Mouse (Mus musculus) G1E (cell line): ENCODE results near the gene Rptor.

ENCODE experiments used
- CTCF ChIP-seq: IDR thresholded peaks from 2 replicates; pipeline ENCODE4 v1.5.1; 2012; ENCODE audit warnings: low read depth, low read length, inconsistent platforms, mixed read lengths
- GATA1 ChIP-seq: IDR thresholded peaks from 2 replicates; pipeline ENCODE4 v1.6.1; 2012; ENCODE audit warnings: borderline replicate concordance, low read length, inconsistent platforms, mixed read lengths
- GATA2 ChIP-seq: IDR thresholded peaks from 2 replicates; pipeline ENCODE4 v1.6.1; 2012; ENCODE audit warnings: low read depth, low read length, inconsistent platforms, borderline replicate concordance
- POLR2AphosphoS5 ChIP-seq: IDR thresholded peaks from 2 replicates; pipeline ENCODE4 v1.6.1; 2012; ENCODE audit warnings: low read depth, low read length, inconsistent platforms; ENCODE audit not compliant: insufficient replicate concordance
- TAL1 ChIP-seq: conservative IDR thresholded peaks from 2 replicates; pipeline ENCODE4 v1.6.1; 2012; ENCODE audit warnings: low read depth, low read length, inconsistent platforms, mixed read lengths

GRCm38 (mm10) chr11:119715437-119715836 is 112.7 kb downstream of the Rptor start:
- no peak for TF ChIP-seq CTCF
- TF ChIP-seq POLR2AphosphoS5: no peak
- TF ChIP-seq GATA1: no peak
- no peak for TF ChIP-seq GATA2
- no peak for TF ChIP-seq TAL1
